Comparison of ENCODE assay signal across 27 mouse cellular contexts in genomic region chr15:96905520-96905919, GRCm38 (mm10).
"Had no signal": no experiment of that assay in that cellular context is flagged by ENCODE, and none has a peak within 500 bp of the region (broad histone marks: within the 10 kb centered on the region; RNA-seq: fewer than 3 reads in every experiment).

No protein-coding gene starts in this region.

- H3K4me3 ChIP-seq: limb, embryonic 10.5 days; limb, embryonic 12.5 days; limb, embryonic 13.5 days; limb, embryonic 15.5 days; liver, embryonic 12.5 days; liver, embryonic 13.5 days; liver, embryonic 15.5 days; lung, embryonic 15.5 days; megakaryocyte, embryonic 14.5 days; midbrain, embryonic 10.5 days; midbrain, embryonic 12.5 days; midbrain, embryonic 13.5 days; midbrain, embryonic 15.5 days; myocyte had no signal

- H3K27me3 ChIP-seq: limb, embryonic 12.5 days; limb, embryonic 13.5 days; limb, embryonic 15.5 days; liver, embryonic 12.5 days; liver, embryonic 13.5 days; liver, embryonic 15.5 days; lung, embryonic 15.5 days; megakaryocyte, embryonic 14.5 days; midbrain, embryonic 12.5 days; midbrain, embryonic 13.5 days; midbrain, embryonic 15.5 days had no signal

- H3K36me3 ChIP-seq: limb, embryonic 10.5 days; limb, embryonic 12.5 days; limb, embryonic 13.5 days; limb, embryonic 15.5 days; liver, embryonic 12.5 days; liver, embryonic 13.5 days; liver, embryonic 15.5 days; lung, embryonic 15.5 days; midbrain, embryonic 10.5 days; midbrain, embryonic 12.5 days; midbrain, embryonic 13.5 days; midbrain, embryonic 15.5 days had no signal

- H3K9ac ChIP-seq: limb, embryonic 12.5 days; limb, embryonic 13.5 days; limb, embryonic 15.5 days; liver, embryonic 12.5 days; liver, embryonic 13.5 days; liver, embryonic 14.5 days; liver, embryonic 15.5 days; liver, postnatal 0 days; lung, embryonic 14.5 days; lung, embryonic 15.5 days; midbrain, embryonic 12.5 days; midbrain, embryonic 13.5 days; midbrain, embryonic 15.5 days had no signal

- H3K27ac ChIP-seq: limb, embryonic 10.5 days; limb, embryonic 12.5 days; limb, embryonic 13.5 days; limb, embryonic 15.5 days; liver, embryonic 12.5 days; liver, embryonic 13.5 days; liver, embryonic 14.5 days; liver, embryonic 15.5 days; lung, embryonic 15.5 days; macrophage; midbrain, embryonic 10.5 days; midbrain, embryonic 12.5 days; midbrain, embryonic 13.5 days; midbrain, embryonic 15.5 days had no signal

- DNase-seq: left cerebral cortex, postnatal 4 days; liver; liver, embryonic 13.5 days; liver, postnatal 0 days; lung, adult 18-20 months; lung, adult 2 months; lung, embryonic 14.5 days; lung, postnatal 10 days; lung, postnatal 14 days; lung, postnatal 36 days; lung, postnatal 4 days; midbrain, embryonic 14.5 days had no signal

- H3K4me1 ChIP-seq: liver, embryonic 12.5 days; liver, embryonic 13.5 days; liver, embryonic 15.5 days; lung, embryonic 15.5 days; megakaryocyte, embryonic 14.5 days; midbrain, embryonic 10.5 days; midbrain, embryonic 12.5 days; midbrain, embryonic 13.5 days; midbrain, embryonic 15.5 days had no signal

- H3K9me3 ChIP-seq: limb, embryonic 10.5 days; limb, embryonic 13.5 days; limb, embryonic 15.5 days; liver, embryonic 12.5 days; liver, embryonic 13.5 days; liver, embryonic 15.5 days; lung, embryonic 15.5 days; midbrain, embryonic 10.5 days; midbrain, embryonic 12.5 days; midbrain, embryonic 13.5 days; midbrain, embryonic 15.5 days had no signal
